Mouse (Mus musculus) midbrain, embryonic 16.5 days (tissue): ENCODE results near the gene Ppp1r3f. TPM values are rescaled to one million over a fixed set of nuclear protein-coding genes. Genes with fewer than 3 reads are reported as not detected.

ENCODE experiments used
- ATAC-seq: fragments of 200-750 bp; cut with Nextera tagmentation; 2 replicates; pipeline ENCODE4 v1.8.0; 2017; ENCODE audit warnings: moderate TSS enrichment
- H3K27ac ChIP-seq: fragments of 300-500 bp; sonication (generic); 2 replicates; pipeline ENCODE4 v1.5.1; 2014; ENCODE audit warnings: mild to moderate bottlenecking, low read length, mixed read lengths
- H3K27me3 ChIP-seq: fragments of 300-500 bp; sonication (generic); 2 replicates; pipeline ENCODE4 v1.6.1; 2014; ENCODE audit warnings: low read depth, low read length, mixed read lengths; ENCODE audit not compliant: control insufficient read depth, insufficient read depth
- H3K36me3 ChIP-seq: fragments of 300-500 bp; sonication (generic); 2 replicates; pipeline ENCODE4 v1.6.1; 2014; ENCODE audit warnings: mild to moderate bottlenecking, low read length, moderate library complexity, mixed read lengths; ENCODE audit not compliant: control insufficient read depth, insufficient read depth
- H3K4me1 ChIP-seq: fragments of 300-500 bp; sonication (generic); 2 replicates; pipeline ENCODE4 v1.6.1; 2014; ENCODE audit warnings: mild to moderate bottlenecking, low read length, mixed read lengths; ENCODE audit not compliant: control insufficient read depth, insufficient read depth
- H3K4me2 ChIP-seq: fragments of 300-500 bp; sonication (generic); 2 replicates; pipeline ENCODE4 v1.6.1; 2014; ENCODE audit warnings: mild to moderate bottlenecking, low read length, mixed read lengths
- H3K4me3 ChIP-seq: fragments of 300-500 bp; sonication (generic); 2 replicates; pipeline ENCODE4 v1.5.1; 2014; ENCODE audit warnings: low read depth, mild to moderate bottlenecking, low read length, moderate library complexity, mixed read lengths
- H3K9ac ChIP-seq: fragments of 300-500 bp; sonication (generic); 2 replicates; pipeline ENCODE4 v1.6.1; 2014; ENCODE audit warnings: low read depth, low read length, mixed read lengths
- H3K9me3 ChIP-seq: fragments of 300-500 bp; sonication (generic); replicated peaks from 2 replicates; pipeline ENCODE4 v1.6.1; 2014; ENCODE audit warnings: mild to moderate bottlenecking, low read length, mixed read lengths; ENCODE audit not compliant: control insufficient read depth, poor library complexity, severe bottlenecking
- WGBS: fragments of 180-500 bp; shearing (Covaris S2); extraction: QIAGEN DNeasy Blood & Tissue Kit; methylation state at CpG from one replicate; pipeline ENCODE4 v1.1.7; 2014; 5-methylcytosine and 5-hydroxymethylcytosine counted together
- polyA plus RNA-seq: library from polyadenylated mRNA; unstranded; fragments of >200 nt; fragmentation: Nextera tagmentation; extraction: Ambion mirVana; gene quantifications from 2 replicates; pipeline ENCODE4 v1.2.1, GENCODE M21; 2015

Gene Ppp1r3f
- 7.6 and 7.8 TPM in 2 replicates for polyA plus RNA-seq

DNA sequence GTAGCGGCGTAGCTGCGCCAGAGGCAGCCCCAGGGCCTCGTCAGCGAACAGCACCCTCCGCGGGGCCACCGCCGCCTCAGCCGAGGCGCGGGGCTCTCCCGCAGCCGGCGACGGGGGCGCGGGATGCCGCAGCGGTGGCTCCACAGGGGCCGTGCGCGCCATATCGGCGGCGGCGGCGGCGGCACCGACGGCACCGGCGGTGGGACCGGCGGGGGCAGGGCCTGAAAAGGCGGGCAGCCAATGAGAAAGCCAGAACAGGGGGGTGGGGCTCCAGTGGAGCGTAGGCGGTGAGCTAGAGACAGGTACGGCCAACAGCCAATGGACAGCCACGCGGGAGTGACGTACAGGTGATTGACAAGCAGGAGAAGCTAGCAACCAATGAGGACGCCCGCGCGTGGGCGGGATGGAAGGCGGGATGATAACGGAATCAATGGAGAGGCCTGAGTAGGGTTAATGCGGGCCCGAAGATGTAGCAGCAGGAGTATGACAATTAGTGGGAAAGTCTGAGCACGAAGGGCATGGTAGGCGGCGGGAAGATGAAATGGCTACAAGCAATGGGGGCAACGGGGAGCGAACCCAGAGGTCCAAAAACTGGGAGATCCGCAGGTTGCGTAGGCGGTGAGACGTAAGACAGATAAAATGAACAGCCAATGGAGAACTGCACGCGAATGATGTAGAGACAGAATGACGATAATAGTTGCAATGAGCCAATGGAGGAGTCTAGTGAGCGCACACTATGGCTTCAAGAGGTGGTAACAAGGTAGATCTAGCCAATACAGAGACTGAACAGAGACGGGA, at the start of gene Ppp1r3f:
Ppp1r3f (minus strand) TSS at position 197 of the 798 bp plus-strand sequence.
- Histone ChIP-seq H3K27ac (peak within 1 kb of the TSS; percentile 92), H3K4me3 (peak within 1 kb of the TSS; percentile 52), H3K4me1 (peaks cover 28% of the 10 kb centered on the region), H3K36me3 (no peaks in the 10 kb centered on the region), H3K9me3 (no peaks in the 10 kb centered on the region), H3K9ac (peak within 1 kb of the TSS; percentile 72), H3K4me2 (peak within 1 kb of the TSS; percentile 58), H3K27me3 (no peaks in the 10 kb centered on the region)
- ATAC-seq: peak; percentile 98
- 25% methylated on average over 34 of the region's 65 CpGs for WGBS

GRCm38 (mm10) chrX:7617889-7618551, 43.9 kb upstream of the Ppp1r3f start:
- no peaks in the 10 kb centered on the region for H3K4me1 ChIP-seq
- H3K9me3 ChIP-seq: no peaks in the 10 kb centered on the region
- no peak overlapping the region for H3K4me2 ChIP-seq
- 79% methylated on average over 12 of the region's 12 CpGs for WGBS
- H3K27ac ChIP-seq: no peak overlapping the region
- no peak overlapping the region for H3K9ac ChIP-seq
- no peak for ATAC-seq
- no peaks in the 10 kb centered on the region for H3K36me3 ChIP-seq
- H3K27me3 ChIP-seq: no peaks in the 10 kb centered on the region
- no peak overlapping the region for H3K4me3 ChIP-seq

DNA sequence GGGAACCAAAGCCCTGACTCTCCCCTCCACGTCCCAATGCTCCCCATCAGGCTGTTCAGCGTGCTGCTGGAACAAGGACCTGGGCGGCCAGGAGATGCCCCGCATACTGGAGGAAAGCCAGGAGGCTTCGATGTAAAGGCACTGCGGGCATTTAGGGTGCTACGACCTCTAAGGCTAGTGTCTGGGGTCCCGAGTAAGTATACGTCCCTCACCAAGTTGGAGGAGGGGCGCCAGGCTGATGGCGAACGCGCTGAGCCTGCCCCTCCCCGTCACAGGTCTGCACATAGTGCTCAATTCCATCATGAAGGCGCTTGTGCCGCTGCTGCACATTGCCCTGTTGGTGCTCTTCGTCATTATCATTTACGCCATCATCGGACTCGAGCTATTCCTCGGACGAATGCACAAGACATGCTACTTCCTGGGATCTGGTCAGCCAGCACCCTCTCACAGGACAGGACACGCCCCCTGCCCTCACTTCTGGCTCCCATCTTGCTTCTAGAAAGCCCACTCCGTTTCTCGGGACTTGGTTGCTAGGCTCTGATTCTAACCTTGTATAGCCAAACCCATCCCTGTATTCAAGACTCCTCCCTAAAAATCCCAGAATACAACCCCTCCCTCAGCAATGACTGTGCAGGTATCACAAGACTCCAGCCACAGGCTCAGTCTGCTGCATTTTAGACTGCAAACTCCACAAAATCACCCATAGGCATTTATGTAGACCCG, 36.6 kb upstream of the Ppp1r3f start:
- no peaks in the 10 kb centered on the region for H3K36me3 ChIP-seq
- ATAC-seq: peak; percentile 80
- no peaks in the 10 kb centered on the region for H3K9me3 ChIP-seq
- H3K27me3 ChIP-seq: no peaks in the 10 kb centered on the region
- peak overlapping the region; percentile 66 for H3K27ac ChIP-seq
- H3K9ac ChIP-seq: peak overlapping the region; percentile 66
- H3K4me3 ChIP-seq: peak overlapping the region; percentile 42
- no peaks in the 10 kb centered on the region for H3K4me1 ChIP-seq
- peak overlapping the region; percentile 76 for H3K4me2 ChIP-seq
- 29% methylated on average over 26 of the region's 26 CpGs for WGBS

DNA sequence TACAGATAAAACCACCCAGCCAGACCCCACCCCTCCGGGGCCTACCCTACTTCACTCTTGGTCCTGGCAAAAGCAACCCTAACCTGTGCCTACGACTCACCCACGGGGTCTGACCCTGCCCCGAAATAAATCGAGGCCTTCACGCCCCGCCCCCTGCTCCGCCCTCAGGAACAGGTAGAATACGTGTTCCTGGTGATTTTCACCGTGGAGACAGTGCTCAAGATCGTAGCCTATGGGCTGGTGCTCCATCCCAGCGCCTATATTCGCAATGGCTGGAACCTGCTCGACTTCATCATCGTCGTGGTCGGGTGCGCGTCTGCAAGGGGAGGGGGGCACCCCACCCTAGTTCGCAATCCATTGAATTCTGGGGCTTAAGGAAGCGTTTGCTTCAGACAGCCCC, 36.0 kb upstream of the Ppp1r3f start:
- Histone ChIP-seq H3K4me3 (peak overlapping the region; percentile 42), H3K4me1 (no peaks in the 10 kb centered on the region), H3K4me2 (peak overlapping the region; percentile 76), H3K9ac (peak overlapping the region; percentile 66), H3K27ac (peak overlapping the region; percentile 66), H3K36me3 (no peaks in the 10 kb centered on the region), H3K27me3 (no peaks in the 10 kb centered on the region), H3K9me3 (no peaks in the 10 kb centered on the region)
- ATAC-seq: peak; percentile 30
- WGBS: 31% methylated on average over 21 of the region's 21 CpGs

GRCm38 (mm10) chrX:7606783-7607182, 32.7 kb upstream of the Ppp1r3f start, which contains the start of gene Cacna1f:
Cacna1f (plus strand) TSS chrX:7607083.
- Histone ChIP-seq H3K9ac (no peak within 1 kb of the TSS), H3K4me3 (no peak within 1 kb of the TSS), H3K9me3 (no peaks in the 10 kb centered on the region), H3K4me1 (peaks cover 8% of the 10 kb centered on the region; the same call in 1 of the 2 replicates), H3K36me3 (no peaks in the 10 kb centered on the region), H3K27ac (no peak within 1 kb of the TSS), H3K4me2 (no peak within 1 kb of the TSS), H3K27me3 (no peaks in the 10 kb centered on the region)
- no peak for ATAC-seq
- WGBS: 83% methylated on average over 6 of the region's 6 CpGs

- peak; percentile 19 for ATAC-seq
- H3K4me2 ChIP-seq: no peak overlapping the region
Observed at GRCm38 (mm10) chrX:7605575-7605941, 31.5 kb upstream of the Ppp1r3f start.

GRCm38 (mm10) chrX:7604879-7605574, 30.9 kb upstream of the Ppp1r3f start, which contains the start of gene Ccdc22:
Ccdc22 (minus strand) TSS chrX:7605517.
- H3K27ac ChIP-seq: peak within 1 kb of the TSS; percentile 71
- peak within 1 kb of the TSS; percentile 57 for H3K9ac ChIP-seq
- ATAC-seq: peak; percentile 94
- H3K9me3 ChIP-seq: no peaks in the 10 kb centered on the region
- no peaks in the 10 kb centered on the region for H3K36me3 ChIP-seq
- no peaks in the 10 kb centered on the region for H3K27me3 ChIP-seq
- peak within 1 kb of the TSS; percentile 60 for H3K4me2 ChIP-seq
- H3K4me3 ChIP-seq: peak within 1 kb of the TSS; percentile 41
- H3K4me1 ChIP-seq: peaks cover 8% of the 10 kb centered on the region; the same call in 1 of the 2 replicates
- 24% methylated on average over 28 of the region's 28 CpGs for WGBS

More at GRCm38 (mm10) chrX:7605575-7605941, 31.5 kb upstream of the Ppp1r3f start:
- Histone ChIP-seq H3K9ac (no peak overlapping the region), H3K4me3 (no peak overlapping the region; the same call in 1 of the 2 replicates), H3K9me3 (no peaks in the 10 kb centered on the region), H3K27me3 (no peaks in the 10 kb centered on the region), H3K36me3 (no peaks in the 10 kb centered on the region), H3K27ac (no peak overlapping the region), H3K4me1 (peaks cover 8% of the 10 kb centered on the region; the same call in 1 of the 2 replicates)
- WGBS: 48% methylated on average over 8 of the region's 8 CpGs

GRCm38 (mm10) chrX:7604004-7604403, 29.9 kb upstream of the Ppp1r3f start:
- H3K36me3 ChIP-seq: no peaks in the 10 kb centered on the region
- H3K4me3 ChIP-seq: no peak overlapping the region
- ATAC-seq: no peak
- WGBS: 91% methylated on average over 7 of the region's 7 CpGs
- H3K4me1 ChIP-seq: peaks cover 8% of the 10 kb centered on the region; the same call in 1 of the 2 replicates
- H3K4me2 ChIP-seq: no peak overlapping the region; the same call in 1 of the 2 replicates
- H3K9me3 ChIP-seq: no peaks in the 10 kb centered on the region
- H3K27me3 ChIP-seq: no peaks in the 10 kb centered on the region
- no peak overlapping the region for H3K9ac ChIP-seq
- H3K27ac ChIP-seq: no peak overlapping the region
